Mouse (Mus musculus): Measurements from ENCODE around the gene Kif3c. TPM values are rescaled to one million over a fixed set of nuclear protein-coding genes. Genes with fewer than 3 reads are reported as not detected.

Kif3c gene
- total RNA-seq, 2 experiments from 2014 or later: 158 to 162 TPM

DNA sequence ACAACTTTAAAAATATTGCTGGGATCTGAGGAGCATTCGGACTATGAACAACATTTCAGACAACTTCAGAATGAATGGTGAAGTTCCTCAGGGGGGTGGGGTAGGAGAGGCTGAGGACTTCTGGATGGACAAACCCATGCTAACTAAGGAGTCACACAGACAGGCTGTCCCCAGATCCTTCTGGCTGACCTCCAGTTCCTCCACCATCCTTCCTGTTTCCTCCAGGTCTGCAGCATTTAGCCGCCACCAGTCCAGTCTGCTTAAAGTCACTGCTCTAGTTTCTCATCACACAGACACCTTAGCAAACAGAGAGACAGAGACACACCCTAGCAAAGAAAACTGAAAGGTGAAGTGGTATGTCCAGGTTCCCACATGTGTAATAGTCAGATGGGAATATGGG, 59.2 kb downstream of the Kif3c start:
- no peak for DNase-seq (ENCODE audit: low spot score in 2 of 2)

DNA sequence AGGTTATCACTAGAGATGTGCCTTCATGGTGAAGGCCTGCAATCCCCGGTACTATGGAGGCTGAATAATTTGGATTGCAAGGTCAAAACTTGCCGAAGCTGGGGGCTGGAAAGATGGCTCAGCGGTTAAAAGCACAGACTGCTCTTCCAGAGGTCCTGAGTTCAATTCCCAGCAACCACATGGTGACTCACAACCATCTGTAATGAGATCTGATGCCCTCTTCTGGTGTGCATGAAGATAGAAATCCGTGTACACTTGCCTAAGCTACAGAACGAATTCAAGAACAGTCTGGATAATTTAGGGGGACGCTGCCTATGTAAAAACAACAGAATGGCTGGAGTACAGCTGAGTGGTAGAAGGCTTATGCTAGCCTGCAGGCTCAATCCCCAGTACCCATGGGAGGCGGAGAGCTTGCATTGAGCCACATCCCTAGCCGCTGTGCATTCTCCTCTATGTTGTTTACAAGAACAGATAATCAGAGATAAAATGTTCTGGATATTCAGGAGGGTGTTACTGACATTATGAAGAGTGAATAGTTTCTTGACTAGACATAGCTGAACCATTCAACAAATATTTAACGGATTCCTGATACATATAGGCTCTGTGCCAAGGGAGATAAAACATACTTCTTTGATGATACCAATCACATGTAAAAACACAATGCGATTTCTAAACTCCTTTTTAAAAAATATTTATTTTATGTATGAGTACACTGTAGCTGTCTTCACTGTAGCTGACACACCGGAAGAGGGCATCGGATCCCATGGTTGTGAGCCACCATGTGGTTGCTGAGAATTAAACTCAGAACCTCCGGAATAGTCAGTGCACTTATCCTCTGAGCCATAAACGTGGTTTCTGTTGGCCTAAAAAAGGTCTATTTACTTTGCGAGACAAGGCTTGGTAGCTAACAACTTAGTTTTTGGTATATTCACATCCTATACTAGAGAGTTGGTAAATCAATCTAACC, 60.7 kb downstream of the Kif3c start:
- DNase-seq (ENCODE audit: low spot score in 2 of 2): peak in 1 of 2 experiments; percentile 66

DNA sequence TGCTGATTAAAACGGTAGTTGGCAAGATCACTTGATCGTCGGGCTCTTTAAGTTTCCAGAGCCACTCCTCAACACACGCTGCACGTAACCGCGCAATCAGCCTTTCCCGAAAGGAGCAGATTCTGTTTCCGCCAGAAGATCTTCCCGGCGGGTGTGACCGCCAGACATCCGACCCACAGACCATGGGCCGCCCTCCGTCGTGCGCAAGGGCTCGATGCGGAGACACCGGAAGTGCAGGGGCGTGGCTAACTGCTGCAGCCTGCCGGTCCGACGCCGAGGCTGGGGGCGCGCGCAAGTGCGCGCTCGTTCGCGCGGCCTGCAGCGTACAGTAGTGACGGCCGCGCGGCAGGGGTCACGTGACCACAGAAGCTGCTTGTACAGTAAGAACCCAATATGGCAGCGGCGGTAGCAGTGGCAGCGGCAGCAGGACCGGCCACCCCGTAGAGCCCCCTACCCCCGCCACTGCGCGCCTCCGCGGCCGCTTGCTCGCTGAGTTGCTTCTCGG, 61.6 kb downstream of the Kif3c start, which contains the start of gene Asxl2:
Gene Asxl2, plus strand, starts transcription at position 328 of the 505 bp plus-strand sequence.
- DNase-seq (ENCODE audit: low spot score in 2 of 2): peak; percentile 98 to 99

DNA sequence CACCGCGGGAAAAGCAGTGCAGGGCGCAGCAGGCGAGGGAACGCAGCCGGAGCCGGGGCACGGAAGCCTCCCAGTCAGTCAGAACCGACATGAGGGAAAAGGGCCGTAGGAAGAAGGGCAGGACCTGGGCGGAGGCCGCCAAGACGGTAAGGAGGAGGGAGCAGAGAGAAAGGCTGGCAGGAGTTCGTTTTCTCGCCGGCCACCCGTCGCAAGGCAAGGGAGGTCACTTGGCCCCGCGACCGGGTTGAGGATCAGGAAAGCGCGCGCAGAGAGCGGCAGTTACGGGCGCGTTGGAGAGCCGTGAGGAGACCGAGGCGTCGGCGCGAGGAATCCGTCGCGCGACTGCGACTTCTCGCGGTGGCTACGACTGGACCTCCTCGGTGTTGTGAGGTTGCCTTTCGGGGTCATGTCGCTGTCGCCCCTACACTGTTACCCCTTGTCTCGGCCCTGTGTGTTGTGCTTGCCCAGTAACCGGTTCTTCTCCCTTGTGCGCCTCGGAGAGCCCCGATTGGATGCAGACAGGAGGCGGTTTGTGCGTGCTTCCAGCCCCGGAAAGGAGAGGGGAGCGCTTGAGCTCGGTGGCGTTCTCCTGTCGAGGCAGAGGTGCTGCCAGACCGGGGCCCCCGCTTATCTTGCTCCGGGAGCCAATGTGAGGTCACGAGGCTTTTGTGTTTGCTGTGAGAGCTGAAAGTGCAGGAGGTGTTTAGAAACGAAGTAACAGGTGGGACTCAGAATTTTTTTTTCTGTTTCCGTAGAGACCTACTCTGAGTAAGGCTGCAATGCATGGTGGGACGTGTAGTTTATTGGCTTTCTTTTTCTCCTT, 62.3 kb downstream of the Kif3c start:
- peak; percentile 70 to 81 for DNase-seq (ENCODE audit: low spot score in 2 of 2)

DNA sequence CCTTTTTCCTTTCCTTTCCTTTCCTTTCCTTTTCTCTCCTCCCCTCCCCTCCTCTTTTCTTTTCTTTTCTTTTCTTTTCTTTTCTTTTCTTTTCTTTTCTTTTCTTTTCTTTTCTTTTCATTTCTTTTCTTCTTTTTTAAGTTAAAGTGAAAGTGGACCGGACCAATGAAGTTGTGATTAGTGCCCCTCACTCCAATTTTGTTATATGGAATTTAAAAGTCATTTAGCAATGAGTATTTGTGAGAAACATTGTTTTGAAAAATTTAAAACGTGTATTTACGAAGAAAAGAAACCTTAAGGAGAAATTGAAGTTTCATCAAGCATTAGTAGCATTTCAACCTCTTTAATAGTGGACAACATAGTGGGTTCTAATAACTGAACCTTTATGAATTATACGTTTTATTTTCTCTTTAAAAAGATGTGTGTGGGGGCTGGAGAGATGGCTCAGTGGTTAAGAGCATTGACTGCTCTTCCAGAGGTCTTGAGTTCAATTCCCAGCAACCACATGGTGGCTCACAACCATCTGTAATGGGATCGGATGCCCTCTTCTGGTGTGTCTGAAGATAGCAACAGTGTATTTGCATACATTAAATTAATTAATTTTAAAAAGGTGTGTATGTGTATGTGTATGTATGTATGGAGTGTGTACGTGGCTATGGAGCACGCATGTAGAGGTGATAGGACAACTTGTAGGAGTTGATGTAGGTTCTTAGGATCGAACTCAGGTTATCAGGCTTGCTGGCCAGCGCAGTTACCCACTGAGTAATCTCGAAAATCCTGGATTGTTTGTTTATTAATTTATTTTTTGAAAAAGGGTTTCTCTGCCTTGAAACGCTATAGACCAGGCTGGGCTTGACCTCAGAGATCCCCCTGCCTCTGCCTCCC, 63.2 kb downstream of the Kif3c start:
- DNase-seq (ENCODE audit: low spot score in 2 of 2): no peak

DNA sequence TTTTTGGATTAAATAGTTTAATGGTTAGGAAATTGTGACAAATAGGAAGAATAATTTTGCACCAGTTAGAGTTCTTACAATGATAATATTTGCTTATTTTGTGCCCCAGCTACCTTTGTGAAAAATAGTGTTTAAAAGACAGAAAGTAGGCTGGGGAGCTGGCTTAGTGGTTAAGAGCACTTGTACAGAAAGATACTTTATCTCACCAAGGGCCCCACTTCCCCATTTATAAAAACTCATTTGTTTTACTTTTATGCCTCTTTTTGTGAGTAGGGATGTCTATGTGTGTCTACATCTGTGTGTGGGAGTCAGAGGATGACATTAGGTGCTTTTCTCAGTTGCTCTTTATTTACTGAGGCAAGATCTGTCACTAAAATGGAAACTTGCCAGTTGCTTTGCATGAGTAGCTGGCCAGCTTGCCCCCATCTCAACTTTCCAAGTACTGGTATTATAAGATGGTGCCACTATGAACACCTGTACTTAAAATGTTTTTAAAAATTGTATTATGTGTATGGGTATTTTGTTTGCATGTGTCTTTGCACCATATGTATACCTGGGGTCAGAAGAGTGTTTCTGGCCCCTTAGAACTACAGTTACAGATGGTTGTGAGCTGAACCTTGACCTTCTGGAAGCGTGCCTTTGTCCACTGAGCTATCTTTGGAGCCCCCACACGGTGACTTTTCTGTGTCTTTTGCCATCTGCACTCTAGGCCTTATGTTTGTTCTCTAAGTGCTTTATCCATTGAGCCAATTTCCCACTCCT, 64.9 kb downstream of the Kif3c start:
- DNase-seq (ENCODE audit: low spot score in 2 of 2): no peak

DNA sequence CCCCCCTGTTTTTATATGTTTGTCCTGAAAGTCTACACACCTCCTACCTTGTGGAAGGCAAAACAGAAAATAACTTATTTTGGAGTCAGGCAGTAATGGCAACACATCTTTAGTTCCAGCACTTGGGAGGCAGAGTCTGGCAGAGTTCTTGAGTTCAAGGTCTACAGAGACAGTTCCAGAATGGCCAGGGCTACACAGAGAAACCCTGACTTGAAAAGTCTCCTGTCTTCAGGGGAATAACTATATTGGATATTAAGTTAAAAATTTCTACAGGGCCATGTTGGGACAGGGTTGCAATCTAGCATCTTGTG, 65.5 kb downstream of the Kif3c start:
- DNase-seq (ENCODE audit: low spot score in 2 of 2): no peak

DNA sequence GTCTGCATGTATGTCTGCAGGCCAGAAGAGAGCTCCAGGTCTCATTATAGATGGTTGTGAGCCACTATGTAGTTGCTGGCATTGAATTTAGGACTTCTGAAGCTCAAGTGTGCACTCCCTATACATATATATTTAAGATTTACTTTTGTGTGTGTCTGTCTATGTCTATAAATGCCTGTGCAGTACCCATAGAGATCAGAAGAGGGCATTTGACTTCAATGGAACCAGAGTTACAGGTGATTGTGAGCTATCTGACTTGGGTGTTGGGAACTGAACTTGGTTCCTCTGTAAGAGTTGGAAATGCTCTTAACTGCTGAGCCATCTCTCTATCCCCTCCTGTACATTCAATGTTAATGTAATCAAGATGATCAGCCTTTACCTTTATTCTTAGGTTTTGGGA, 66.1 kb downstream of the Kif3c start:
- no peak for DNase-seq (ENCODE audit: low spot score in 2 of 2)

DNA sequence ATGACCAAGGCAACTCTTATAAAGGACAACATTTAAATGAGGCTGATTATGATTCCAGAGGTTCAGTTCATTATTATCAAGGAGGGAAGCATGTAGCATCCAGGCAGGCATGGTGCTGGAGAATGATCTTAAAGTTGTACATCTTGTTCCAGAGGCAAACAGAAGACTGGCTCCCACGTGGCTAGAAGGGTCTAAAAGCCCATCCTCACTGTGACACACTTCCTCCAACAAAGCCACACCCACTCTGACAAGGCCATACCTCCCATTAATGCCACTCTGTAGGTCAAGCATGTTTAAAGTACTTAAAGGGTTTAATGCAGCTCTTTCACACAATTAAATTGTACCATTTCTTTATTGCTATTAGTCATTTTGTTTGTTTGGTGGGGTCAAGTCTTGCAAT, 68.8 kb downstream of the Kif3c start:
- DNase-seq (ENCODE audit: low spot score in 2 of 2): no peak

DNA sequence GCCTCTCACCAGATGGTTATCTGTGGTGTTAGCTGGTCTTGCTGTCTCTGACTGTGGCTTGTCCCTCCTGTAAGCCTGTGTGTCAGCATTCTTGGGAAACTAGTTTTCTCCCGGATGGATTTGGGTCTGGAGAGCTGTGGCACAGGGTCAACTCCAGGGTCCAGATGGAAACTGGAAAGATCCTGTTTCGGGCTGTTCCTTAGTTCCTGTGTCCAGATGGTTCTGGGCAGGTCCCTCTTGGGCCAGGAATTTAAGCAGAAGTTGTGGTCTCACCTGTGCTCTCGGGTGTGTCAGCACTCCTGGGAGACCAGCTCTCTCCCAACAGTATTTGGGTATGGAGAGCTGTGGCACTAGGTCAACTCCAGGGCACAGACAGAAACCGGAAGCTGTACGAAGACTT, 71.5 kb downstream of the Kif3c start:
- no peak for DNase-seq (ENCODE audit: low spot score in 2 of 2)

DNA sequence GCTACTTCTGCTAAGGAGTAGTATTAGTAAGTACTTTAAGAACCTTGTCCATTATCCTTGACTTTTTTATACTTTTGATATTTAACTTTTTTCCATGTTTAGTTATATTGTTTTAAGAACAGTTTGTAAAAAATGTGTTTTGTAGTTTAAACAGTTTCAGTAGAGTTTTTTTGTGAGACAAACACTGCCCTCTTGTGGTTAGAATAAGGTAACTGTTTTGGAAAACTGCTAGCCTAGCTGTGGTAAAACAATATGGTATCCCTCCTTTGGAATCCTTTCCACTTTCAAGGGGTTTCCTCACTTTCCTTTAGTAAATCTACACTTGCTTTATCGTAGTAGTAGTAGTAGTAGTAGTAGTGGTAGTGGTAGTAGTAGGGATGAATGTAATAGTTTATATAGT, 72.9 kb downstream of the Kif3c start:
- no peak for DNase-seq (ENCODE audit: low spot score in 2 of 2)

DNA sequence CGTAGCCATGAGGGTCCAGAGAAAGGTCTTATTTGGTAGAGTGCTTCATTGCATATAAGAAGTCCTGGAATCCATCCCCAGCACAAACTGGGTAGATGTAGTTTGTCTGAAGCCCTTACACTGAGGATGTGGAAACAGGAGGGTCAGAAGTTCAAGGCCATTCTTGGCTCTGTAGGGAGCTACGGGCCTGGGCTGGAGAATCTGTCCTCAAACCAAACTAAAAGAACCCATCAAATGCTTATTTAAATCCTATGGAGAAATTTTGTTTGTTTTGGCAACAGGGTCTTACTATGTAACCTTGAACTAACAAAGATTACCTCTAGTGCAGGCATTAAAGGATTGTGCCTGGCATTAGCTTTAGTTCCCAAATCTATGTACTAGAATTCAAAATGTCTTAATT, 76.0 kb downstream of the Kif3c start:
- no peak for DNase-seq (ENCODE audit: low spot score in 2 of 2)

DNA sequence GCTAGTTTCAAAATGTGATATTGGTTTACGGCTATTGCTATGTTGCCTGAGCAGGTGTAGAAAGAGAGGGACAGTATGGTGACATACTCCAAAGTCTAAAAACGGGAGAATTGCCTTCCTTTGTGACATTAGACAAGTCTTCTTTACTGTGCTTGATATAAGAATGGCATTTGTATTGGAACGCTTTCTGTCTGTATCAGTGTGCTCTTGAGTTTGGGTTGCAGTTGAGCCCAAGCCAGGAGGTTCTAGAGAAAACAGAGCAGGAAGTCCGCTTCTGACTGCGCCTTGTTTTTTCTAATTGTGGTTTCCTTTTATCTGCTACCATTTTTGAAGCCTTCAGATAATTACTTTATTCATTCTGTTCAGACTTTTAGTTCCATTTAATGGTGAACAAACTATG, 76.4 kb downstream of the Kif3c start:
- no peak for DNase-seq (ENCODE audit: low spot score in 2 of 2)

DNA sequence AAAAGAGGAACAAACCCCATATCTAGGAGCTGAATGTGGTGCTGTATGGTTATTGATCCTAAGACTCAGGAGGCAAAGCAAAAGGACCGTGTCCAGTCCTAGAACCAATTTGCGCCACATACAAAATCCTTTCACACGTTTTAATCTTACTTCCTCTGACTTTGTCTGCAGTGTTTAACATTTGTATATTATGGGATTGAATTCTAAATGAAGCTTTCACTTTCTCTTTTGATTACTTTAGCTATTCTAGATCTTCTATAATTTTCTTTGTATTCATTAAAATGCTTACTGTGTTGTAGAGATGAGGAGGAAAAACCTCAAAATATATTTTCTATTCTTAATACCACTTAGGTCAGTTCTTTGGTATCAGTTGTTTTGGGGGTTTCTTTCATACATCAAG, 88.6 kb downstream of the Kif3c start:
- DNase-seq (ENCODE audit: low spot score in 2 of 2): no peak

Other genes starting within 250 kb of the Kif3c start
- 100 to 1,000 TPM; 152 to 156 TPM for gene Rab10, start 55.2 kb upstream of the Kif3c start, total RNA-seq (2021)
- 10 to 100 TPM; 29.1 to 30.4 TPM for gene Asxl2, start 61.7 kb downstream of the Kif3c start, total RNA-seq (2021)
- gene Dtnb, start 207.2 kb downstream of the Kif3c start, total RNA-seq (2021): 100 to 1,000 TPM; 119 to 131 TPM